Mouse (Mus musculus) ES-E14 (cell line): Measurements from ENCODE around the gene Dhrs11.

Experiments used
- MAFK ChIP-seq: IDR thresholded peaks from 2 replicates; pipeline ENCODE4 v1.6.1; 2014; ENCODE audit warnings: mild to moderate bottlenecking, low read depth, low read length, inconsistent platforms; ENCODE audit not compliant: insufficient read depth
- ZNF384 ChIP-seq: IDR thresholded peaks from 2 replicates; pipeline ENCODE4 v1.6.1; 2012; ENCODE audit warnings: low read depth, low read length, inconsistent platforms

- TF ChIP-seq ZNF384 = no peak
- no peak for TF ChIP-seq MAFK
Observed at GRCm38 (mm10) chr11:84774870-84775514, 53.8 kb downstream of the Dhrs11 start.
